ENCODE assay signal across 37 mouse cellular contexts in the genomic region with DNA sequence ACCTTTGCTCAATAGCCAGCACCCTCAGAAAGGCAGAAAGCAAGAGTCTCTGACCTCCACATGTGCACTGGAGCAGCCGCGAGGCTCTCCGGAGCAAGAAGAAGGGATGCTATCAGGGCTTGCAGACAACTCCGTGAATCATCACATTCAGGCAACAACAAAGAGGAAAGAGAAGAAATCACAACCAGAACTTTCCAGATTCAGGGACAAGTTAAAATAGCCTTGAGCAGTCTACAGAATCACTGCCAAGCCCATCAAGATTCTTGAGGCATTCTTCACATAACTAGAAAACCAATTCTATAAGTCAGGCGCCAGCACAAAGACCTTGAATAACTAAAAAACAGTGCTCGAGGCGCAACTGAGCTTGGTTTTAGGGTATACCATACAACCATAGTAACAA. TPM values are rescaled to one million over a fixed set of nuclear protein-coding genes. Genes with fewer than 3 reads are reported as not detected.
DNase-seq lines count a peak whose midpoint lies in the region; ATAC-seq lines count a peak whose summit lies in the region.
"Had no signal": no experiment of that assay in that cellular context is flagged by ENCODE, and none has a peak within 500 bp of the region (broad histone marks: within the 10 kb centered on the region; RNA-seq: fewer than 3 reads in every experiment).

No protein-coding gene starts in this region.

- no peak overlapping the region for H3K9ac ChIP-seq in hindbrain, embryonic 12.5 days
- H3K9ac ChIP-seq: forebrain, embryonic 15.5 days; hindbrain, embryonic 14.5 days; liver, embryonic 15.5 days; lung, embryonic 14.5 days had no signal

- no peak overlapping the region for H3K4me3 ChIP-seq in hindbrain, embryonic 12.5 days
- H3K4me3 ChIP-seq: forebrain, embryonic 10.5 days; forebrain, embryonic 15.5 days; liver, embryonic 15.5 days had no signal

- peak; percentile 66 for DNase-seq in adrenal gland, adult 2 months
- DNase-seq in adrenal gland, adult 18-20 months (ENCODE audit: low spot score in 2 of 2): no peak
- peak; percentile 26 for DNase-seq in ovary, adult 18-20 months (ENCODE audit: low spot score)
- no peak for DNase-seq in ovary, postnatal 36 days (ENCODE audit: low spot score)
- DNase-seq in ZHBTc4 (ENCODE audit: low read depth, low spot score): peak; percentile 65
- DNase-seq in spleen, postnatal 4 days (ENCODE audit: low spot score in 2 of 2): no peak
- DNase-seq: cerebellum, adult 11-12 months; cerebellum, adult 9-11 months; gastrocnemius, postnatal 25 days; heart, adult 18-20 months; heart, postnatal 4 days; kidney, adult 9 months; kidney, postnatal 10 days; layer of hippocampus, postnatal 36 days; left cerebral cortex, postnatal 4 days; lung, embryonic 14.5 days; lung, postnatal 14 days; right cerebral cortex, postnatal 4 days had no signal

- WGBS in hindbrain, embryonic 12.5 days: 90% methylated on average over 7 of the region's 7 CpGs

- no peaks in the 10 kb centered on the region for H3K9me3 ChIP-seq in hindbrain, embryonic 12.5 days (replicated peaks)
- H3K9me3 ChIP-seq: forebrain, embryonic 10.5 days; forebrain, embryonic 15.5 days; liver, embryonic 15.5 days had no signal

- H3K4me2 ChIP-seq in hindbrain, embryonic 12.5 days (replicated peaks): no peak overlapping the region
- H3K4me2 ChIP-seq: forebrain, embryonic 15.5 days; heart, embryonic 11.5 days; hindbrain, embryonic 14.5 days; liver, embryonic 15.5 days; lung, embryonic 14.5 days had no signal

- no peak overlapping the region for H3K27ac ChIP-seq in hindbrain, embryonic 12.5 days
- H3K27ac ChIP-seq: forebrain, embryonic 10.5 days; forebrain, embryonic 15.5 days; hindbrain, embryonic 14.5 days; liver, embryonic 15.5 days had no signal

- H3K4me1 ChIP-seq in hindbrain, embryonic 12.5 days: no peaks in the 10 kb centered on the region
- H3K4me1 ChIP-seq: forebrain, embryonic 10.5 days; forebrain, embryonic 15.5 days; liver, embryonic 15.5 days had no signal

- no peak for ATAC-seq in hindbrain, embryonic 12.5 days (ENCODE audit: low FRiP score)
- ATAC-seq: CD4-positive, CD25-positive, alpha-beta regulatory T cell, adult 4 months; forebrain, embryonic 15.5 days; intestine, postnatal 0 days; midbrain, embryonic 16.5 days had no signal

- no peaks in the 10 kb centered on the region for H3K27me3 ChIP-seq in hindbrain, embryonic 12.5 days
- H3K27me3 ChIP-seq: forebrain, embryonic 15.5 days; liver, embryonic 15.5 days had no signal

- no peaks in the 10 kb centered on the region for H3K36me3 ChIP-seq in hindbrain, embryonic 12.5 days
- H3K36me3 ChIP-seq: forebrain, embryonic 10.5 days; forebrain, embryonic 15.5 days; liver, embryonic 15.5 days had no signal

RNA-seq across cellular contexts. Expression of gene Adh1, which starts 12.3 kb away (rescaled TPM):
- total RNA-seq in adrenal gland, adult 2 months (2021): 1,000 to 10,000 TPM; 1,828 to 8,328 TPM
- 1,650 and 3,116 TPM in 2 replicates for polyA plus RNA-seq in adrenal gland, adult 2 months (2012; rRNA removed)
- total RNA-seq in adrenal gland, adult 18-20 months (2021): 1,000 to 10,000 TPM in 1 of 2 experiments, 100 to 1,000 TPM in 1; 384 to 6,834 TPM
- polyA plus RNA-seq in hindbrain, embryonic 12.5 days (2016; fragmentation: Nextera tagmentation; extraction: Ambion mirVana): 0.39 and 0.93 TPM in 2 replicates
- polyA plus RNA-seq: embryonic facial prominence, embryonic 11.5 days had no signal

RNA-seq across cellular contexts. Expression of gene Adh6a, which starts 40.0 kb away (rescaled TPM):
- not detected for total RNA-seq in adrenal gland, adult 2 months (2021)
- polyA plus RNA-seq in adrenal gland, adult 2 months (2012; rRNA removed): not detected in 2 replicates
- total RNA-seq in adrenal gland, adult 18-20 months (2021): not detected
- not detected in 2 replicates for polyA plus RNA-seq in hindbrain, embryonic 12.5 days (2016; fragmentation: Nextera tagmentation; extraction: Ambion mirVana)
- total RNA-seq: gastrocnemius, adult 18-20 months; gastrocnemius, postnatal 25 days; heart, adult 18-20 months; heart, postnatal 4 days; layer of hippocampus, postnatal 36 days; left cerebral cortex, postnatal 4 days; liver, adult 2 months had no signal
- polyA plus RNA-seq: CD4-positive, CD25-positive, alpha-beta regulatory T cell, adult 4 months; cortical plate, adult 2 months; embryonic facial prominence, embryonic 11.5 days; forebrain, embryonic 10.5 days; forebrain, embryonic 15.5 days; frontal cortex, adult 2 months; heart, embryonic 11.5 days; heart, postnatal 0 days; hindbrain, embryonic 14.5 days; liver, adult 2 months; liver, embryonic 15.5 days; midbrain, embryonic 16.5 days; neural tube, embryonic 11.5 days; spleen, adult 2 months had no signal

RNA-seq across cellular contexts. Expression of gene Adh7, which starts 55.5 kb away (rescaled TPM):
- 10 to 100 TPM in 1 of 2 experiments, 1 to 10 TPM in 1; 8.4 to 61.8 TPM for total RNA-seq in adrenal gland, adult 2 months (2021)
- polyA plus RNA-seq in adrenal gland, adult 2 months (2012; rRNA removed): 3.9 and 4.4 TPM in 2 replicates
- 100 to 1,000 TPM in 1 of 2 experiments, 1 to 10 TPM in 1; 2.8 to 129 TPM for total RNA-seq in adrenal gland, adult 18-20 months (2021)
- polyA plus RNA-seq in hindbrain, embryonic 12.5 days (2016; fragmentation: Nextera tagmentation; extraction: Ambion mirVana): 0.15 and 0.17 TPM in 2 replicates
- total RNA-seq: heart, postnatal 4 days; neutrophil, adult 5-6 weeks had no signal
- polyA plus RNA-seq: CD4-positive, CD25-positive, alpha-beta regulatory T cell, adult 4 months; embryonic facial prominence, embryonic 11.5 days; forebrain, embryonic 10.5 days; heart, embryonic 11.5 days; heart, postnatal 0 days; large intestine, adult 2 months; spleen, adult 2 months had no signal

Comparison
In these comparisons a context has a peak if more than half of its experiments do, and no peak if none do; other contexts are left out.
1. DNase-seq: peak in adrenal gland, adult 2 months (single experiment), ovary, adult 18-20 months (single experiment) and ZHBTc4 (single experiment); none in adrenal gland, adult 18-20 months (0 of 2), ovary, postnatal 36 days (single experiment) and spleen, postnatal 4 days (0 of 2).